Comparison of ENCODE assay signal across 8 mouse cellular contexts in the genomic region with DNA sequence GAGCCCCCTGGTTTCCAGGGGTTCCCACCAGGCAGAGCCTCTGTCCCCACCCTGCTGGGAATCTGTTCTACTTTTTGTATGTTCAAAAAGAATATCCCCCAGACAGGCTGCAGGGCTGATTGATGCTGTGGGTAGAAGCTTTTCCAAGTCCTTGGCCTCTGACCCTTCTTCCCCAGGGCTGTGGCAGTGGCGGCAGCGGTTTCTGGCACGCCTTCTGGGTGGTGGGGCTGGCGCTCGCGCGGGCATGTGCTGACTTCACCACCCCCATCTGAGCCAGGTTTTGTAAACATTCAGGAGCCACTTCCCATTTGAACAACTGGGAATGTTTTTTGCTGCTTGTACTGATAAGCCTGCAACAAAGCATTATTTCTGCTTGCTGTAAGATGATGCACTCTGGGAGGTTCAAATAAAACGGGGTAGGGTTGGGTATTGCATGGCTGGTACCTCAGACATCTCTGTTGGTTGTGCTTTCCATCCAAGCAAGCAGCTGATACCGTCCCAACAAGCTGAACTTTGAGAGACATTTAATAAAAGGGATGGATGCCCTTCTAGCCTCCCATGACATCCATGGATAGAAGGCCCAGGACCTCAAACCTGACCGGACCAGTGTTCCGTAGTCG. TPM values are rescaled to one million over a fixed set of nuclear protein-coding genes. Genes with fewer than 3 reads are reported as not detected.
A peak's percentile ranks its signal among the peaks of the same experiment; 100 is the strongest.
DNase-seq lines count a peak whose midpoint lies in the region; ATAC-seq lines count a peak whose summit lies in the region.

No protein-coding gene starts in this region.

- WGBS in neural tube, embryonic 11.5 days: 11% methylated on average over 12 of the region's 12 CpGs
- WGBS in forebrain, embryonic 10.5 days: 8% methylated on average over 12 of the region's 12 CpGs
- WGBS in limb, embryonic 10.5 days: 17% methylated on average over 12 of the region's 12 CpGs
- WGBS in midbrain, embryonic 13.5 days: 10% methylated on average over 12 of the region's 12 CpGs

- H3K4me2 ChIP-seq in neural tube, embryonic 11.5 days (ENCODE audit: low read depth): peak overlapping the region; percentile 24; the same call in 1 of the 2 replicates
- peak overlapping the region; percentile 41 for H3K4me2 ChIP-seq in midbrain, embryonic 13.5 days (replicated peaks)

- H3K4me1 ChIP-seq in neural tube, embryonic 11.5 days (ENCODE audit: control insufficient read depth, insufficient read depth, low read length): peaks cover 12% of the 10 kb centered on the region
- H3K4me1 ChIP-seq in forebrain, embryonic 10.5 days: peaks cover 48% of the 10 kb centered on the region
- peaks cover 33% of the 10 kb centered on the region for H3K4me1 ChIP-seq in limb, embryonic 10.5 days
- peaks cover 27% of the 10 kb centered on the region for H3K4me1 ChIP-seq in midbrain, embryonic 13.5 days (replicated peaks)

- no peak overlapping the region for H3K27ac ChIP-seq in neural tube, embryonic 11.5 days (ENCODE audit: low read depth, low read length)
- H3K27ac ChIP-seq in forebrain, embryonic 10.5 days: peak overlapping the region; percentile 73
- peak overlapping the region; percentile 15; the same call in 1 of the 2 replicates for H3K27ac ChIP-seq in limb, embryonic 10.5 days
- H3K27ac ChIP-seq in midbrain, embryonic 13.5 days: peak overlapping the region; percentile 51

- H3K27me3 ChIP-seq in neural tube, embryonic 11.5 days (ENCODE audit: control insufficient read depth, insufficient read depth, low read length): no peaks in the 10 kb centered on the region
- H3K27me3 ChIP-seq in forebrain, embryonic 10.5 days (ENCODE audit: poor library complexity, severe bottlenecking): peaks cover 37% of the 10 kb centered on the region
- peaks cover 21% of the 10 kb centered on the region for H3K27me3 ChIP-seq in limb, embryonic 10.5 days (ENCODE audit: low read depth, poor library complexity, severe bottlenecking)
- 0 out of 2 replicates have a peak, but pooled peaks cover 4% of the 10 kb centered on the region for H3K27me3 ChIP-seq in midbrain, embryonic 13.5 days

- peak; percentile 34 for DNase-seq in neural tube, embryonic 11.5 days (ENCODE audit: low spot score)
- DNase-seq in neural tube, embryonic 10.5 days (ENCODE audit: extremely low spot score, low spot score): no peak
- DNase-seq in forebrain, embryonic 10.5 days (ENCODE audit: extremely low spot score, low spot score): no peak
- no peak for DNase-seq in limb, embryonic 10.5 days (ENCODE audit: low spot score)
- no peak for DNase-seq in layer of hippocampus, adult 18-20 months (ENCODE audit: low spot score in 2 of 2)
- no peak for DNase-seq in B cell, adult 2 months
- DNase-seq in cerebellum, adult 11 months: no peak

- peak overlapping the region; percentile 39 for H3K9ac ChIP-seq in neural tube, embryonic 11.5 days (ENCODE audit: low read length)
- H3K9ac ChIP-seq in midbrain, embryonic 13.5 days (replicated peaks): peak overlapping the region; percentile 50

- no peak overlapping the region for H3K4me3 ChIP-seq in neural tube, embryonic 11.5 days (ENCODE audit: low read depth, low read length)
- peak overlapping the region; percentile 29 for H3K4me3 ChIP-seq in forebrain, embryonic 10.5 days
- H3K4me3 ChIP-seq in limb, embryonic 10.5 days: no peak overlapping the region
- peak overlapping the region; percentile 20 for H3K4me3 ChIP-seq in midbrain, embryonic 13.5 days (replicated peaks)

- H3K9me3 ChIP-seq in neural tube, embryonic 11.5 days (ENCODE audit: control insufficient read depth, low read length): no peaks in the 10 kb centered on the region
- no peaks in the 10 kb centered on the region for H3K9me3 ChIP-seq in forebrain, embryonic 10.5 days
- H3K9me3 ChIP-seq in limb, embryonic 10.5 days (replicated peaks): no peaks in the 10 kb centered on the region
- no peaks in the 10 kb centered on the region for H3K9me3 ChIP-seq in midbrain, embryonic 13.5 days

- no peak for ATAC-seq in neural tube, embryonic 11.5 days (ENCODE audit: insufficient read depth, low FRiP score, low TSS enrichment)
- ATAC-seq in midbrain, embryonic 13.5 days: no peak; the same call in none of the 2 replicates

- no peaks in the 10 kb centered on the region for H3K36me3 ChIP-seq in neural tube, embryonic 11.5 days (ENCODE audit: control insufficient read depth, insufficient read depth, low read length)
- peaks cover 21% of the 10 kb centered on the region for H3K36me3 ChIP-seq in forebrain, embryonic 10.5 days (replicated peaks)
- peaks cover 27% of the 10 kb centered on the region for H3K36me3 ChIP-seq in limb, embryonic 10.5 days
- H3K36me3 ChIP-seq in midbrain, embryonic 13.5 days: peaks cover 3% of the 10 kb centered on the region; the same call in 1 of the 2 replicates

RNA-seq across cellular contexts. Expression of a gene that starts 32.8 kb away (rescaled TPM):
- 60.8 and 64.0 TPM in 2 replicates for polyA plus RNA-seq in neural tube, embryonic 11.5 days (2014; fragmentation: Nextera tagmentation; extraction: Ambion mirVana)
- 58.1 and 60.1 TPM in 2 replicates for polyA plus RNA-seq in forebrain, embryonic 10.5 days (2016; fragmentation: Nextera tagmentation; extraction: Ambion mirVana)
- polyA plus RNA-seq in limb, embryonic 10.5 days (2016; fragmentation: Nextera tagmentation; extraction: Ambion mirVana): 54.7 and 61.1 TPM in 2 replicates
- 75.7 and 78.8 TPM in 2 replicates for polyA plus RNA-seq in midbrain, embryonic 13.5 days (2015; fragmentation: Nextera tagmentation; extraction: Ambion mirVana)
- total RNA-seq in layer of hippocampus, adult 18-20 months (2021): 10 to 100 TPM; 78.2 to 82.4 TPM

RNA-seq across cellular contexts. Expression of a gene that starts 33.3 kb away (rescaled TPM):
- 20.4 TPM in 2 replicates for polyA plus RNA-seq in neural tube, embryonic 11.5 days (2014; fragmentation: Nextera tagmentation; extraction: Ambion mirVana)
- 31.6 and 35.1 TPM in 2 replicates for polyA plus RNA-seq in forebrain, embryonic 10.5 days (2016; fragmentation: Nextera tagmentation; extraction: Ambion mirVana)
- polyA plus RNA-seq in limb, embryonic 10.5 days (2016; fragmentation: Nextera tagmentation; extraction: Ambion mirVana): 29.6 and 32.2 TPM in 2 replicates
- 25.9 and 28.6 TPM in 2 replicates for polyA plus RNA-seq in midbrain, embryonic 13.5 days (2015; fragmentation: Nextera tagmentation; extraction: Ambion mirVana)
- 10 to 100 TPM; 15.3 to 22.4 TPM for total RNA-seq in layer of hippocampus, adult 18-20 months (2021)

RNA-seq across cellular contexts. Expression of a gene that starts 39.1 kb away (rescaled TPM):
- 11.5 and 13.3 TPM in 2 replicates for polyA plus RNA-seq in neural tube, embryonic 11.5 days (2014; fragmentation: Nextera tagmentation; extraction: Ambion mirVana)
- 17.2 and 22.5 TPM in 2 replicates for polyA plus RNA-seq in forebrain, embryonic 10.5 days (2016; fragmentation: Nextera tagmentation; extraction: Ambion mirVana)
- 15.3 and 18.4 TPM in 2 replicates for polyA plus RNA-seq in limb, embryonic 10.5 days (2016; fragmentation: Nextera tagmentation; extraction: Ambion mirVana)
- polyA plus RNA-seq in midbrain, embryonic 13.5 days (2015; fragmentation: Nextera tagmentation; extraction: Ambion mirVana): 12.9 and 16.0 TPM in 2 replicates
- 1 to 10 TPM; 6.3 to 6.9 TPM for total RNA-seq in layer of hippocampus, adult 18-20 months (2021)

RNA-seq across cellular contexts. Expression of a gene that starts 39.3 kb away (rescaled TPM):
- 1.7 and 2.4 TPM in 2 replicates for polyA plus RNA-seq in neural tube, embryonic 11.5 days (2014; fragmentation: Nextera tagmentation; extraction: Ambion mirVana)
- 2.3 and 3.1 TPM in 2 replicates for polyA plus RNA-seq in forebrain, embryonic 10.5 days (2016; fragmentation: Nextera tagmentation; extraction: Ambion mirVana)
- 2.5 and 2.8 TPM in 2 replicates for polyA plus RNA-seq in limb, embryonic 10.5 days (2016; fragmentation: Nextera tagmentation; extraction: Ambion mirVana)
- polyA plus RNA-seq in midbrain, embryonic 13.5 days (2015; fragmentation: Nextera tagmentation; extraction: Ambion mirVana): 3.9 and 4.5 TPM in 2 replicates
- total RNA-seq in layer of hippocampus, adult 18-20 months (2021): 1 to 10 TPM; 9.2 to 9.7 TPM

Comparison
In these comparisons a context has a peak if more than half of its experiments do, and no peak if none do; other contexts are left out.
1. H3K4me3 ChIP-seq: peak in forebrain, embryonic 10.5 days (single experiment) and midbrain, embryonic 13.5 days (single experiment); none in neural tube, embryonic 11.5 days (single experiment) and limb, embryonic 10.5 days (single experiment).